Mouse (Mus musculus) heart, embryonic 10.5 days (tissue): ENCODE measurements at regions not wholly inside any gene's neighbourhood (a gene's known extent, or its start where the extent isn't known, plus 50 kb on each side); places are given as distances from the start of the nearest gene placed in this dataset.
A peak's percentile ranks its signal among the peaks of the same experiment; 100 is the strongest.

Experiments used
- DNase-seq: peaks from one replicate; pipeline ENCODE4 v3.0.0-alpha.2; 2017; ENCODE audit warnings: low spot score
- H3K27ac ChIP-seq: fragments of 300-500 bp; sonication (generic); 2 replicates; pipeline ENCODE4 v1.5.1; 2016; ENCODE audit warnings: mild to moderate bottlenecking
- H3K27me3 ChIP-seq: fragments of 300-500 bp; sonication (generic); 2 replicates; pipeline ENCODE4 v1.6.1; 2016; ENCODE audit warnings: mild to moderate bottlenecking; ENCODE audit not compliant: poor library complexity, insufficient read depth, severe bottlenecking
- H3K36me3 ChIP-seq: fragments of 300-500 bp; sonication (generic); 2 replicates; pipeline ENCODE4 v1.6.1; 2016; ENCODE audit warnings: mild to moderate bottlenecking, moderate library complexity
- H3K4me1 ChIP-seq: fragments of 300-500 bp; sonication (generic); 2 replicates; pipeline ENCODE4 v1.6.1; 2016; ENCODE audit warnings: mild to moderate bottlenecking
- H3K4me3 ChIP-seq: fragments of 300-500 bp; sonication (generic); 2 replicates; pipeline ENCODE4 v1.5.1; 2016; ENCODE audit warnings: mild to moderate bottlenecking, moderate library complexity
- H3K9me3 ChIP-seq: fragments of 300-500 bp; sonication (generic); 2 replicates; pipeline ENCODE4 v1.6.1; 2016; ENCODE audit warnings: mild to moderate bottlenecking, moderate library complexity
- WGBS: fragments of 180-500 bp; shearing (Covaris S2); methylation state at CpG from one replicate; pipeline ENCODE4 v1.1.7; 2016; 5-methylcytosine and 5-hydroxymethylcytosine counted together

DNA sequence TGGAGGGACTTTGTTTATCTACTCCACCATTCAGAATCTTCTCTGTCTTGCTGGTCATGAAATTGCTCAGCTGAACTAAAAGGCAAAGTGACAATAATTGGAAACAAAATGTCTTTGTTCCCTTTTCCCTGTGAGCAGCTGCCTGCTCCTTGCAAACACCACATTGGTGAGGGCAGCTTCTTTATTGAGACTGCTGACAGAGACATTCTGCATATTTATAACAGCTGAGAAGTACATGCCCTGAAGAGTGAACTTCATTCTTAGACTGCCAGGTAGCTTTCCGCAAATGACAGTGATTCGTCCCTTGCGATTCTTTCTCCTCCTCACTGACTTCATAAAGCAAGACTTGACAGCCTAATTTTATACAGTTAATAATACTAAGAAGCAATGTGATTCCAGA lies 237.0 kb downstream of the Cps1 start:
- no peaks in the 10 kb centered on the region for H3K27me3 ChIP-seq
- no peaks in the 10 kb centered on the region for H3K36me3 ChIP-seq
- no peak overlapping the region for H3K4me3 ChIP-seq
- DNase-seq = no peak
- no peak overlapping the region for H3K27ac ChIP-seq
- no peaks in the 10 kb centered on the region for H3K9me3 ChIP-seq
- H3K4me1 ChIP-seq = no peaks in the 10 kb centered on the region
- 88% methylated on average over 3 of the region's 3 CpGs for WGBS

DNA sequence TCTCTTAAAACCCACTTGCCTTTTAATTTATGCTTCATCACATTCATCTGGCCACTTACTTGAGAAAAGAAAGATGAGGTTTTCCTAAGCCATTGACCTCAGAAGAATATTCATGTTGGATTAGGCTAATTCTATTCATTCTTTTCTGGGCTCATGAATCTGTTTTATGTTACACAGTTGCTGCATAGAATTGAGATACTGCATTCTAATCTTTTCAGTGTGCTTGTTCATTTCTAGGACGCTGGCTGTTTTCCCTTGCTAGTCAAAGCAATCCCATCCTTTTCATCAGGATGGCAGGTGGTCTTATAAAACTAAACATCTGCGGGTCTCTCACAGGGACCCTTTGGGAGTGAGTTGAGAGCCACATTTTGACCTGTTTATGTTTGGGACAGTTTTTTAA lies 243.2 kb downstream of the Cps1 start:
- no peaks in the 10 kb centered on the region for H3K4me1 ChIP-seq
- 39% methylated on average over 2 of the region's 2 CpGs for WGBS

GRCm38 (mm10) chr1:67366485-67366884 lies 243.7 kb downstream of the Cps1 start:
- no peak overlapping the region for H3K4me3 ChIP-seq
- H3K4me1 ChIP-seq = no peaks in the 10 kb centered on the region
- DNase-seq = no peak
- no peaks in the 10 kb centered on the region for H3K36me3 ChIP-seq
- 63% methylated on average over 4 of the region's 4 CpGs for WGBS
- H3K27me3 ChIP-seq = no peaks in the 10 kb centered on the region
- no peak overlapping the region for H3K27ac ChIP-seq
- no peaks in the 10 kb centered on the region for H3K9me3 ChIP-seq

More for the DNA sequence above, 243.2 kb downstream of the Cps1 start:
- Histone ChIP-seq H3K27me3 (no peaks in the 10 kb centered on the region), H3K9me3 (no peaks in the 10 kb centered on the region), H3K36me3 (no peaks in the 10 kb centered on the region), H3K27ac (no peak overlapping the region), H3K4me3 (no peak overlapping the region)
- no peak for DNase-seq

DNA sequence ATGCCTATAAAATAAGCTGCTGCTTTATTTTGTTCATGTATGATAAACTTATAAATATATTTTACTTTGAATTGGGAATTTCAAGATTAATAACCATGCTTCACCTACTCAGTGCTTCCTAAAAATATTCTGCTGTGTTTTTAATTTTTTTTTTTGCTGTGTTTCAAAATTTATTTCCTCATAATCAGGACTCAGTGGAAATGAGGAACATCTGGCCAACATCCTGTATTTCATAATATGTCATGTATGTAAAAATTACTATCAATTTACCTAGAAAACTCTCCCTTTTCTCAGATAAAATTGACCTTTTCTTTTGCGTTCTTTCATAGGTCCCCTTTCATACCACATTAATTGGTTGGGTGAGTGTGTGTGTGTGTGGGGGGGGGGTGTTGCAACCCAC lies 259.5 kb downstream of the Cps1 start:
- 79% methylated on average over 1 of the region's 1 CpGs for WGBS
- no peak for DNase-seq
- no peak overlapping the region for H3K27ac ChIP-seq
- H3K27me3 ChIP-seq = no peaks in the 10 kb centered on the region
- H3K4me3 ChIP-seq = no peak overlapping the region
- H3K4me1 ChIP-seq = no peaks in the 10 kb centered on the region
- no peaks in the 10 kb centered on the region for H3K9me3 ChIP-seq
- no peaks in the 10 kb centered on the region for H3K36me3 ChIP-seq

- DNase-seq = no peak
- no peaks in the 10 kb centered on the region for H3K27me3 ChIP-seq
- no peaks in the 10 kb centered on the region for H3K4me1 ChIP-seq
- no peaks in the 10 kb centered on the region for H3K9me3 ChIP-seq
- H3K4me3 ChIP-seq = no peak overlapping the region
- no peaks in the 10 kb centered on the region for H3K36me3 ChIP-seq
- H3K27ac ChIP-seq = no peak overlapping the region
Measured at GRCm38 (mm10) chr1:67385377-67385776, 262.6 kb downstream of the Cps1 start.

GRCm38 (mm10) chr1:67386877-67387276 lies 264.1 kb downstream of the Cps1 start:
- no peak for DNase-seq
- Histone ChIP-seq H3K36me3 (no peaks in the 10 kb centered on the region), H3K4me1 (no peaks in the 10 kb centered on the region), H3K27me3 (no peaks in the 10 kb centered on the region), H3K9me3 (no peaks in the 10 kb centered on the region), H3K4me3 (no peak overlapping the region), H3K27ac (no peak overlapping the region)
- 85% methylated on average over 3 of the region's 3 CpGs for WGBS

DNA sequence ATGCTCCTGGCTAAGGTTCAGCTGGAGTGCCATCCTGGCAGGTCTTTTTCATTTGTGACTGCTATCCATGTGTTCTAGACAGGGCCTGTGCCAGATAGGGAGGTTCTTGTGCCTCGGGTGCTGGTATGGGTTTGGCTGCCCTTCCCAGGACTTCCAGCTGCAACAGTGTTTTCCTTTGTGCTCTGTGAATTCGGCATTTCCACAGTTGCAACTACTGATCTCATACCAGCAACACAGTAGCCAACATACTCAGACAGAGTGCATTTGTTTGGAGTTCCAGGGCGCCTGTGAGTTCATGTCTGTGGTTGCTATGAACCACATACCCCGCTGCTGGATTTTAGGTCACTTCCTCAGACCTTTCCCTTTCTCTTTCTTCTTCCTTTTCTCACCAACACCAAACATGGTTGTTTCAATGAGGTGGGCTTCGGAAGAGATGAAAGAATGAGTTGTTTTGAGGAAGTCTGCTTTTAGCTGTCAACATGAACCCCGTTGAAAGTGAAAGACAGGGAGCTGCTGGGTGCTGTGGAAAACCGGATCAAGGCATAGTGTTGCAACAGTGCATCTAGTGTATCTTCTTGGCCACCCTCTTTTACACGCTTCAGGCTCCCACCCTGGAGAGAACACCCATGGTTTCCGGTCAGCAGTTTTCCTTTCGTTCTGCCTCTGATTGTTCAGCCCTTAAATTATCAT lies 275.1 kb downstream of the Cps1 start:
- DNase-seq = no peak
- Histone ChIP-seq H3K36me3 (no peaks in the 10 kb centered on the region), H3K9me3 (no peaks in the 10 kb centered on the region), H3K27me3 (no peaks in the 10 kb centered on the region), H3K27ac (no peak overlapping the region), H3K4me3 (no peak overlapping the region), H3K4me1 (no peaks in the 10 kb centered on the region)
- WGBS = 72% methylated on average over 10 of the region's 10 CpGs

DNA sequence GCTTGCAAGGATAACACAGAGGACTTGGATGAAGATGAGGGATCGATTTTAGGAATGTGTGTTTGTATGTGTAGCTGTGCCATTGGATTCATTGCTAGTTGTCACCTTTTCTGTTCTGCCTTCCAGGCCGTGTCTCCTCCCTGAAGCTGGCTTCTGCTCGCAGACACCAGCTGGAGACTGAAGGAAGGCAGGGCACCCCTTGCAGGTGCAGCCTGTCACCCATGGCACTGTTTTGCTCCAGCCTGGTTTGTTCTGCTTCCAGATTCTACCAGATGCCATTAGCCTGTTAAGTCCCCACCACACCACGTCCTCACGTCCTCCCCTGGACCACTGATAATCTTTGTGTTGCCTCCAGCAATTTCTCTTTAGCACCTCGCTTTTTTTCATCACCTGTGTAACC lies 286.7 kb downstream of the Cps1 start:
- no peak overlapping the region for H3K4me3 ChIP-seq
- WGBS = 75% methylated on average over 6 of the region's 6 CpGs
- H3K9me3 ChIP-seq = no peaks in the 10 kb centered on the region
- DNase-seq = no peak
- no peaks in the 10 kb centered on the region for H3K4me1 ChIP-seq
- H3K27me3 ChIP-seq = no peaks in the 10 kb centered on the region
- no peaks in the 10 kb centered on the region for H3K36me3 ChIP-seq
- no peak overlapping the region for H3K27ac ChIP-seq

GRCm38 (mm10) chr1:67417196-67417595 lies 294.4 kb downstream of the Cps1 start:
- 76% methylated on average over 1 of the region's 1 CpGs for WGBS
- Histone ChIP-seq H3K9me3 (no peaks in the 10 kb centered on the region), H3K4me3 (no peak overlapping the region), H3K36me3 (no peaks in the 10 kb centered on the region), H3K27me3 (no peaks in the 10 kb centered on the region), H3K27ac (no peak overlapping the region), H3K4me1 (no peaks in the 10 kb centered on the region)
- no peak for DNase-seq

DNA sequence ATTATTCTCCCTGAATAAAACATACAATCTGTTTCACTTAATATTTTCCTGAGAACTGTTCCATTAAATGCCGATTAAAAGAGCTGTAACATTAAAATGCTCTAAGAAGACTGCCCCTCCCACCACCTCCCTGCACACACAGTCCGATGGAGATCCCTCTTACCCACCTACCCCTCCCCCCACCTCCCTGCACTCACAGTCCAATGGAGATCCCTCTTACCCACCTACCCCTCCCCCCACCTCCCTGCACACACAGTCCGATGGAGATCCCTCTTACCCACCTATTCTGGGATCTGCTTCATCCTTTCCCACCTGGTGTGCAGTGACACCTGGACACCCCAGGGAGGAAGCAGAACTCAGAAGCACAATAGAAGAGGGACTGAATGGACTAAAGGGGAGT lies 305.6 kb downstream of the Cps1 start:
- H3K27ac ChIP-seq = no peak overlapping the region
- no peak overlapping the region for H3K4me3 ChIP-seq
- no peaks in the 10 kb centered on the region for H3K27me3 ChIP-seq
- no peak for DNase-seq
- H3K4me1 ChIP-seq = no peaks in the 10 kb centered on the region
- H3K9me3 ChIP-seq = no peaks in the 10 kb centered on the region
- no peaks in the 10 kb centered on the region for H3K36me3 ChIP-seq
- 56% methylated on average over 3 of the region's 3 CpGs for WGBS

- no peaks in the 10 kb centered on the region for H3K36me3 ChIP-seq
- H3K9me3 ChIP-seq = no peaks in the 10 kb centered on the region
- WGBS = 80% methylated on average over 2 of the region's 2 CpGs
- no peak for DNase-seq
- no peak overlapping the region for H3K27ac ChIP-seq
- no peaks in the 10 kb centered on the region for H3K27me3 ChIP-seq
- H3K4me1 ChIP-seq = no peaks in the 10 kb centered on the region
- no peak overlapping the region for H3K4me3 ChIP-seq
Measured at GRCm38 (mm10) chr1:67450831-67451230, 328.0 kb downstream of the Cps1 start.

DNA sequence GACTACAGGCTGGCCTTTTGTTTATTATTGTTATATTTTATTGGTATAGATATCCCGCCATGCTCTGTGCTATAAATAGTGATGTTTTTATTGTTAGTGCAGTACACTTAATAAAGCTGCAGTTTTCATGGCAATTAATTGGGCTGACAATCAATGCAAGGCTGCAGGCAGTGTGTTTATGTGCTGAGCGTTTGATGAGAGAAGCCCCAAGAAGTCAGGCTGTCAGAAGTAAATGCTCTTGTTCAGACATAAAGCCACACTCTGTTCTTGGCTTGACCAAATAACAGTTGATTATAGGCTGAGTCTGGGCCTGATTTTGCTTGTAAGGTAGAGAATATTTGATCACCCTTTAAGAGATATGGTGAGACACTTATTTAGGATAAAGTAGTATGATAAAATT lies 341.4 kb downstream of the Cps1 start:
- no peak for DNase-seq
- Histone ChIP-seq H3K4me3 (no peak overlapping the region), H3K27ac (no peak overlapping the region), H3K27me3 (no peaks in the 10 kb centered on the region), H3K36me3 (no peaks in the 10 kb centered on the region), H3K4me1 (peaks cover 7% of the 10 kb centered on the region; the same call in 1 of the 2 replicates), H3K9me3 (no peaks in the 10 kb centered on the region)
- 61% methylated on average over 2 of the region's 2 CpGs for WGBS

- Histone ChIP-seq H3K27me3 (no peaks in the 10 kb centered on the region), H3K9me3 (no peaks in the 10 kb centered on the region), H3K4me1 (peaks cover 7% of the 10 kb centered on the region; the same call in 1 of the 2 replicates), H3K27ac (no peak overlapping the region), H3K36me3 (no peaks in the 10 kb centered on the region), H3K4me3 (no peak overlapping the region)
- DNase-seq = peak; percentile 76
- 30% methylated on average over 4 of the region's 4 CpGs for WGBS
Measured at GRCm38 (mm10) chr1:67465527-67465926, 342.7 kb downstream of the Cps1 start.

DNA sequence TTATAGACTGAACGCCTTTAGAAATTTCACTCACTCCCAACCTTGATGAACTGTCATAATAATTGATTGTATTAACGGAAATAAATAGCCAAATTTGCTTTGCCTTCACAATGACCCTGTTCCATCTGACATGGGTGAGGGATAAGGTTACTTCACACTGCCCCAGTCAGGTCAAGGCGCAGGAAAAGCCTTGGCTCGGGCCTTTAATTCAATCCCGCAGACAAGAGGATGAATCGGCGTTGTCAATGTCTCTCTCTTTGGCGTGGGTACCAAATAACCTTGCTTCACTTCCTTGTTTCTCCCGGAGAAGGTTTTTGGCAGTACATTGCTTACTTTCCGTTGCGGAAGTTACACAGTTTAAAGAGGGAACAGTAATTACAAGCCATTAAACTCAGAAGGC lies 354.2 kb downstream of the Cps1 start:
- WGBS = 77% methylated on average over 11 of the region's 11 CpGs
- no peak for DNase-seq
- H3K27ac ChIP-seq = no peak overlapping the region

More for the DNA sequence above, 354.2 kb downstream of the Cps1 start:
- no peaks in the 10 kb centered on the region for H3K27me3 ChIP-seq
- no peak overlapping the region for H3K4me3 ChIP-seq
- H3K36me3 ChIP-seq = no peaks in the 10 kb centered on the region
- H3K9me3 ChIP-seq = no peaks in the 10 kb centered on the region
- H3K4me1 ChIP-seq = no peaks in the 10 kb centered on the region
